Mouse (Mus musculus): ENCODE measurements at regions not wholly inside any gene's neighbourhood (a gene's known extent, or its start where the extent isn't known, plus 50 kb on each side); places are given as distances from the start of the nearest gene placed in this dataset.

- H3K36me3 ChIP-seq, result no peaks in the 10 kb centered on the region
- 78% methylated on average over 11 of the region's 11 CpGs for WGBS
- no peak overlapping the region for H3K4me2 ChIP-seq (replicated peaks)
- no peak overlapping the region for H3K4me3 ChIP-seq
- H3K4me1 ChIP-seq, result no peaks in the 10 kb centered on the region
- no peak overlapping the region for H3K27ac ChIP-seq
- H3K9me3 ChIP-seq (replicated peaks), result no peaks in the 10 kb centered on the region
- ATAC-seq (ENCODE audit: low FRiP score), result no peak
- H3K9ac ChIP-seq, result no peak overlapping the region
- H3K27me3 ChIP-seq, result no peaks in the 10 kb centered on the region
Observed at GRCm38 (mm10) chr16:93355204-93355899, 248.5 kb downstream of the Setd4 start.

GRCm38 (mm10) chr16:93353971-93354370, 249.9 kb downstream of the Setd4 start:
- 65% methylated on average over 6 of the region's 6 CpGs for WGBS
- Histone ChIP-seq H3K4me2 (replicated peaks) (no peak overlapping the region), H3K9ac (no peak overlapping the region), H3K27me3 (no peaks in the 10 kb centered on the region), H3K9me3 (replicated peaks) (no peaks in the 10 kb centered on the region), H3K4me1 (no peaks in the 10 kb centered on the region), H3K4me3 (no peak overlapping the region), H3K27ac (no peak overlapping the region), H3K36me3 (no peaks in the 10 kb centered on the region)
- no peak for ATAC-seq (ENCODE audit: low FRiP score)

- no peak overlapping the region for H3K9ac ChIP-seq
- no peak overlapping the region for H3K27ac ChIP-seq
- H3K4me1 ChIP-seq, result no peaks in the 10 kb centered on the region
- H3K9me3 ChIP-seq (replicated peaks), result no peaks in the 10 kb centered on the region
- no peak overlapping the region for H3K4me3 ChIP-seq
- H3K4me2 ChIP-seq (replicated peaks), result no peak overlapping the region
- WGBS, result 87% methylated on average over 5 of the region's 5 CpGs
- no peaks in the 10 kb centered on the region for H3K36me3 ChIP-seq
- H3K27me3 ChIP-seq, result no peaks in the 10 kb centered on the region
- no peak for ATAC-seq (ENCODE audit: low FRiP score)
Observed at GRCm38 (mm10) chr16:93344555-93344954, 259.3 kb downstream of the Setd4 start.

- no peaks in the 10 kb centered on the region for H3K36me3 ChIP-seq
- WGBS, result 99% methylated on average over 2 of the region's 2 CpGs
- H3K27ac ChIP-seq, result no peak overlapping the region
- no peaks in the 10 kb centered on the region for H3K9me3 ChIP-seq (replicated peaks)
- no peaks in the 10 kb centered on the region for H3K4me1 ChIP-seq
- no peaks in the 10 kb centered on the region for H3K27me3 ChIP-seq
- no peak for ATAC-seq (ENCODE audit: low FRiP score)
- H3K4me2 ChIP-seq (replicated peaks), result no peak overlapping the region
- no peak overlapping the region for H3K4me3 ChIP-seq
- no peak overlapping the region for H3K9ac ChIP-seq
Observed at GRCm38 (mm10) chr16:93342701-93343100, 261.2 kb downstream of the Setd4 start.

- no peak overlapping the region for H3K4me3 ChIP-seq
- no peak overlapping the region for H3K27ac ChIP-seq
- no peaks in the 10 kb centered on the region for H3K27me3 ChIP-seq
- no peaks in the 10 kb centered on the region for H3K36me3 ChIP-seq
- H3K9me3 ChIP-seq (replicated peaks), result no peaks in the 10 kb centered on the region
- no peak overlapping the region for H3K9ac ChIP-seq
- no peak overlapping the region for H3K4me2 ChIP-seq (replicated peaks)
- H3K4me1 ChIP-seq, result no peaks in the 10 kb centered on the region
- no peak for ATAC-seq (ENCODE audit: low FRiP score)
- 89% methylated on average over 2 of the region's 2 CpGs for WGBS
Observed at GRCm38 (mm10) chr16:93341791-93342190, 262.1 kb downstream of the Setd4 start.

GRCm38 (mm10) chr16:93338806-93339205, 265.1 kb downstream of the Setd4 start:
- Histone ChIP-seq H3K27me3 (no peaks in the 10 kb centered on the region), H3K4me2 (replicated peaks) (no peak overlapping the region), H3K9me3 (replicated peaks) (no peaks in the 10 kb centered on the region), H3K36me3 (no peaks in the 10 kb centered on the region), H3K9ac (no peak overlapping the region), H3K4me1 (no peaks in the 10 kb centered on the region), H3K27ac (no peak overlapping the region), H3K4me3 (no peak overlapping the region)
- WGBS, result 86% methylated on average over 6 of the region's 6 CpGs
- ATAC-seq (ENCODE audit: low FRiP score), result no peak

- H3K27ac ChIP-seq, result no peak overlapping the region
- no peaks in the 10 kb centered on the region for H3K36me3 ChIP-seq
- 0 out of 2 replicates have a peak, but pooled peaks cover 4% of the 10 kb centered on the region for H3K27me3 ChIP-seq
- H3K4me2 ChIP-seq (replicated peaks), result no peak overlapping the region
- no peak overlapping the region for H3K4me3 ChIP-seq
- no peak overlapping the region for H3K9ac ChIP-seq
- ATAC-seq (ENCODE audit: low FRiP score), result no peak
- 0 out of 2 replicates have a peak, but pooled peaks cover 7% of the 10 kb centered on the region for H3K4me1 ChIP-seq
- WGBS, result 84% methylated on average over 11 of the region's 11 CpGs
- no peaks in the 10 kb centered on the region for H3K9me3 ChIP-seq (replicated peaks)
Observed at GRCm38 (mm10) chr16:93335322-93336111, 268.3 kb downstream of the Setd4 start.

- no peak overlapping the region for H3K9ac ChIP-seq
- H3K4me3 ChIP-seq, result no peak overlapping the region
- no peak for ATAC-seq (ENCODE audit: low FRiP score)
- no peak overlapping the region for H3K27ac ChIP-seq
- no peaks in the 10 kb centered on the region for H3K36me3 ChIP-seq
- no peaks in the 10 kb centered on the region for H3K9me3 ChIP-seq (replicated peaks)
- 71% methylated on average over 6 of the region's 6 CpGs for WGBS
- H3K27me3 ChIP-seq, result peaks cover 4% of the 10 kb centered on the region; the same call in 1 of the 2 replicates
- no peak overlapping the region for H3K4me2 ChIP-seq (replicated peaks)
- H3K4me1 ChIP-seq, result peaks cover 15% of the 10 kb centered on the region
Observed at GRCm38 (mm10) chr16:93333654-93334053, 270.2 kb downstream of the Setd4 start.

- Histone ChIP-seq H3K9me3 (replicated peaks) (no peaks in the 10 kb centered on the region), H3K36me3 (no peaks in the 10 kb centered on the region), H3K4me3 (no peak overlapping the region), H3K27me3 (peaks cover 4% of the 10 kb centered on the region; the same call in 1 of the 2 replicates), H3K4me1 (peaks cover 16% of the 10 kb centered on the region), H3K27ac (no peak overlapping the region), H3K4me2 (replicated peaks) (no peak overlapping the region), H3K9ac (no peak overlapping the region)
- 25% methylated on average over 13 of the region's 13 CpGs for WGBS
- no peak for ATAC-seq (ENCODE audit: low FRiP score)
Observed at GRCm38 (mm10) chr16:93328680-93329395, 275.0 kb downstream of the Setd4 start.

- 89% methylated on average over 5 of the region's 5 CpGs for WGBS
- H3K9me3 ChIP-seq (replicated peaks), result no peaks in the 10 kb centered on the region
Observed at GRCm38 (mm10) chr16:93324911-93325310, 279.0 kb downstream of the Setd4 start.

GRCm38 (mm10) chr16:93323172-93323571, 280.7 kb downstream of the Setd4 start:
- ATAC-seq (ENCODE audit: low FRiP score), result 0 out of 2 replicates have a peak, but pooled peaks have one; percentile 58
- Histone ChIP-seq H3K4me1 (peaks cover 5% of the 10 kb centered on the region; the same call in 1 of the 2 replicates), H3K36me3 (no peaks in the 10 kb centered on the region), H3K4me2 (replicated peaks) (no peak overlapping the region), H3K9me3 (replicated peaks) (no peaks in the 10 kb centered on the region), H3K9ac (no peak overlapping the region), H3K27me3 (no peaks in the 10 kb centered on the region), H3K27ac (no peak overlapping the region), H3K4me3 (no peak overlapping the region)
- WGBS, result 74% methylated on average over 5 of the region's 5 CpGs

More at GRCm38 (mm10) chr16:93324911-93325310, 279.0 kb downstream of the Setd4 start:
- H3K36me3 ChIP-seq, result no peaks in the 10 kb centered on the region
- H3K27me3 ChIP-seq, result no peaks in the 10 kb centered on the region; the same call in 1 of the 2 replicates
- no peak for ATAC-seq (ENCODE audit: low FRiP score)
- H3K27ac ChIP-seq, result no peak overlapping the region
- H3K4me1 ChIP-seq, result peaks cover 14% of the 10 kb centered on the region
- no peak overlapping the region for H3K9ac ChIP-seq
- H3K4me3 ChIP-seq, result no peak overlapping the region
- H3K4me2 ChIP-seq (replicated peaks), result no peak overlapping the region

- ATAC-seq (ENCODE audit: low FRiP score), result no peak
- Histone ChIP-seq H3K27me3 (no peaks in the 10 kb centered on the region; the same call in 1 of the 2 replicates), H3K27ac (no peak overlapping the region), H3K4me2 (replicated peaks) (no peak overlapping the region), H3K9me3 (replicated peaks) (no peaks in the 10 kb centered on the region), H3K9ac (no peak overlapping the region), H3K4me1 (peaks cover 5% of the 10 kb centered on the region; the same call in 1 of the 2 replicates), H3K36me3 (no peaks in the 10 kb centered on the region), H3K4me3 (no peak overlapping the region)
- WGBS, result 81% methylated on average over 5 of the region's 5 CpGs
Observed at GRCm38 (mm10) chr16:93319581-93319980, 284.3 kb downstream of the Setd4 start.

Data from hindbrain, embryonic 12.5 days (tissue).